Mouse (Mus musculus): Measurements from ENCODE around the gene Tex14.

The Tex14 gene

GRCm38 (mm10) chr11:87592713-87593598, 188.1 kb downstream of the Tex14 start:
- no peak for DNase-seq (ENCODE audit: low read depth, low spot score)

GRCm38 (mm10) chr11:87595327-87595841, 190.5 kb downstream of the Tex14 start:
- DNase-seq (ENCODE audit: low read depth, low spot score), result peak; percentile 74

- no peak for DNase-seq (ENCODE audit: low read depth, low spot score)
These were observed 191.1 kb downstream of the Tex14 start for GRCm38 (mm10) chr11:87595976-87596375.

- DNase-seq (ENCODE audit: low read depth, low spot score), result no peak
These were observed 191.6 kb downstream of the Tex14 start for GRCm38 (mm10) chr11:87596492-87596891.

- no peak for DNase-seq (ENCODE audit: low read depth, low spot score)
These were observed 192.2 kb downstream of the Tex14 start for GRCm38 (mm10) chr11:87597061-87597460.

GRCm38 (mm10) chr11:87599395-87600089, 194.7 kb downstream of the Tex14 start:
- DNase-seq (ENCODE audit: low read depth, low spot score), result no peak

- no peak for DNase-seq (ENCODE audit: low read depth, low spot score)
These were observed 195.5 kb downstream of the Tex14 start for GRCm38 (mm10) chr11:87600322-87600853.

GRCm38 (mm10) chr11:87602234-87602633, 197.4 kb downstream of the Tex14 start:
- DNase-seq (ENCODE audit: low read depth, low spot score), result no peak

- no peak for DNase-seq (ENCODE audit: low read depth, low spot score)
These were observed 198.7 kb downstream of the Tex14 start for GRCm38 (mm10) chr11:87603571-87603970.
